Mouse (Mus musculus): ENCODE data around the gene Hebp1.

GRCm38 (mm10) chr6:135092798-135093470 lies 104.9 kb downstream of the Hebp1 start:
- TF ChIP-seq CTCF (IDR thresholded peaks at IDR 0.05; ENCODE audit: extremely low read depth, insufficient read length, insufficient replicate concordance, low read depth, low read length) = no peak
- no peak for TF ChIP-seq POLR2A (IDR thresholded peaks at IDR 0.05; ENCODE audit: low read depth, low read length)
